Mouse (Mus musculus) c-Kit-positive CD71-positive TER-119-negative erythroid progenitor cells, embryonic 14.5 days (primary cell): ENCODE measurements around the gene Tnik.

ENCODE experiments used
- DNase-seq: peaks from one replicate; pipeline ENCODE4 v3.0.0-alpha.2; 2013; ENCODE audit warnings: low read depth

Tnik gene

GRCm38 (mm10) chr3:28264841-28265150 lies 1.8 kb downstream of the Tnik start:
- no peak for DNase-seq

DNA sequence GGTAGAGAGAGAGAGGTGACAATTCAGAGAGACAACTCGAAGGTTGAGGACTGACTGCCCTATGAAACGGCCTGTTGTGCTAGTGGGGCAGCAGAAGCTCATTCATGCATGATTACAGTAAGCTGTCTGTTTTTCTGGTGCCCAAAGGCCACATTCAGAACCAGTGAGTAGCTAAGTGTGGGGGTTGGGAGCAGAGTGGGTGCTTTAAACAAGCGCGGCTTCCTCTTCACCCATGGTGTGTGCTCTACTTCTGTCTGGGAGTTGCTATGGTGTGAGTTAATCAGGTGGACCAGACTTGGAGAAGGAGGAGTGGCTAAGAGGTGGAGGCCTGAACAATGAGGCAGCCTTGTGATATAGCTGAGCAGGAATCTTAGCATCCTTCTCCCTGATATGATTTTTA lies 2.2 kb downstream of the Tnik start:
- no peak for DNase-seq

GRCm38 (mm10) chr3:28265656-28266055 lies 2.6 kb downstream of the Tnik start:
- no peak for DNase-seq

DNA sequence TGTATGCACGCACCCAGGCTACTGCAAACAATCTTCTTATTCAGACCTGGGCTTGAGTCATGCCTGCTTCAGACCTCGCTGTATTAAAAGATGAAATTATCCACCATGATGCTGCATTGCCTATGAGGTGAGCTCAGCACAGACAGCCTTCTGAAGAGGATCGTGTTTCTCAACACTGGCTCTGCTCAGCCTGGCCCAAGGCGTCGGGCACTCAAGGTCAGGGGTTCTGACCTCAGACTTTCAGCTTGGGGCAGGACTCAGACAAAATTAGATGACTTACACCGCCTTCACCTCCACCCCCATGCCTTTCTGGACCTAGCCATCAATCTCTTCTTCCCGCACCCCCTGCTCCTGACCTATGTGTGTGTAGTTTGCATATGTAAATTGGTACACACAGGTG lies 4.2 kb downstream of the Tnik start:
- DNase-seq: no peak

GRCm38 (mm10) chr3:28269716-28270115 lies 6.7 kb downstream of the Tnik start:
- DNase-seq: no peak

DNA sequence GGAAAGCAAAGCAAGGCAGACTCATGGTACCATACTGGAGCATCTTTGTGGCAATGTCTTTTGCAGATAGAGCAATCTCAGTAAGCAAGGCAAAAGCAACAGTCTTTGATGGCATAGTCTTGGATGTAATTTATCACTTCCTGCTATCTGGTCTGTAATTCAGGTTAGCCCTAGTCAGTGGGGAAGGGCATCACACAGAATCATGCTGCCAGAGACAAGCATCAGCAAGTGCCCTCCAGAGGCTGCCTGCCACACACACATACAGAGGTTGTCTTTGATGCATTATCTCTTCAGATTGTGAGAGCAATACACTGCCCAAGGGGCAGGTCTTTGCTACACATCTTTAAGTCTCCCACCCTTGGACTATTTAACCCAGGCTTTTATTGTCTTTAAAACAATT lies 8.9 kb downstream of the Tnik start:
- DNase-seq: no peak

GRCm38 (mm10) chr3:28274763-28275162 lies 11.7 kb downstream of the Tnik start:
- no peak for DNase-seq

GRCm38 (mm10) chr3:28289693-28290092 lies 26.7 kb downstream of the Tnik start:
- DNase-seq: no peak

DNA sequence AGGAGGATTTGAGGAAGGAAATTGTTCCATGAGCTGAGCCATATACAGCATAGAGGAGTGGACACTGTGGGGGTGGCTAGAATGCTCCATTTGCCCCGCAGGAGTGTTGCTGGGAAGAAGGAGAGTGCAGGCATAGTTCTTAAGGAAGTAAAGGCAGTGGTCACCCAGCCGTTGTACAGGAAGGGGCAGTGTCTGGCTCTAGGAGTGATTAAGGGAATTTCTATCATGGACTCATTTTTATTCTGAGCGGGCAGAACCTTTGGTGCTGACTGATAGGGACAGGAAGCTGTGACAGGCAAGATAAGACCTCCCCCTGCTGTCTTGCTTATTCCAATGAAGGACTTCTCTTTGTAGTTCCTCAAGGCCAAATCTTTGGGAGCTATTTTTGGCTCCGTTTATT lies 38.4 kb downstream of the Tnik start:
- peak; percentile 27 for DNase-seq

DNA sequence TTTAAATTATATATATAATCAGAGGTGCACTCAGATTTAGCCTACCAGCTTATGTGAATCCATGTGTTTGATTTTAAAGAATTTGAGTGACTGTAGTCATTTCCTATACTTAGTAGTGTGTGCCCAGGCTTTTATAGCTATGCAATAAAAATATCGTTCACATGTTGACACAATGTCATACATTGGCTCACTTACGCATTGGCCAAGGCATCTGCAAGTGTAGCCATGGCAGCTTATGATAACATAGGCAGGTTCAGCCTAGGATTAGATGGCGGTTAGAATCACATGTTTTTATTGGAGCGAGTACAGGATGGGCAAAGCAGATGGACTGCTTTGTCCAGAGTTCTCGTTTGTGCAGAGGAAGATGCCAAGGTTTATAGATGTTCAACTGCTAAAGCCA lies 40.9 kb downstream of the Tnik start:
- no peak for DNase-seq

GRCm38 (mm10) chr3:28306852-28307251 lies 43.8 kb downstream of the Tnik start:
- no peak for DNase-seq

DNA sequence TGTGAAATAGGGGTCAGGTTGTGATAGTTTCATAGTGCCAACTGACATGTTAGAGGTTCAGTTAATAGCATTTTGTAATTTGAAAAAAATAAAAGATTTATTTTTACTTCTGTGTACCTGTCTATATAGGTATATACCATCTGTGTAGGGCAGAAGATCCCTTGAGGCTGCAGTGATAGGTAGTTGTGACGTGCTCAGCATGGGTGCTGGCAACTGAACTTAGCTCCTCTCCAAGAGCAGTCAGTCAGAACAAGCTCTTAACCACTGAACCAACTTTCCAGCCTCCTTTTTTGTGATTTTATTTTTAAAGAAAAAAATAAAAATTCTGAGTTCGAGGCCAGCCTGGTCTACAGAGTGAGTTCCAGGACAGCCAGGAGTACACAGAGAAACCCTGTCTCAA lies 51.4 kb downstream of the Tnik start:
- DNase-seq: no peak

DNA sequence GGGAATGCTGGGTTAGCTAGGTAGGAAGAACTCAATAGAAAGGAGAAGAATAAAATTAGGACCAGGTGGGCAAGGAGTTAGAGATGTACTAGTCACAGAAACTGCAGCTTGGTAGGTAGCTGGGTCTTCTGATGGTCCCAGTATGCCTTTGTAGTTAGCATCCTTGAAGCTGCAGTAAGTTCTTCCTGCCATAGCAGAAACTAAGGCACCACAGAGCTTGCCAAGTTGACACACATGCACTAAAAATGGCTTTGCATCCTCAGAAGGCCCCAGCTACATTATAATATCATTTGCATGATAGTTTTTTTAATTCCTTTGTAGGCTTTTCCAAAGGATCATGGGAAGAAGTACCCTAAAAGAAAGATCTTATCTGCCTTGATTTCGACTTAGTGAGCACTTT lies 54.3 kb downstream of the Tnik start:
- DNase-seq: no peak

DNA sequence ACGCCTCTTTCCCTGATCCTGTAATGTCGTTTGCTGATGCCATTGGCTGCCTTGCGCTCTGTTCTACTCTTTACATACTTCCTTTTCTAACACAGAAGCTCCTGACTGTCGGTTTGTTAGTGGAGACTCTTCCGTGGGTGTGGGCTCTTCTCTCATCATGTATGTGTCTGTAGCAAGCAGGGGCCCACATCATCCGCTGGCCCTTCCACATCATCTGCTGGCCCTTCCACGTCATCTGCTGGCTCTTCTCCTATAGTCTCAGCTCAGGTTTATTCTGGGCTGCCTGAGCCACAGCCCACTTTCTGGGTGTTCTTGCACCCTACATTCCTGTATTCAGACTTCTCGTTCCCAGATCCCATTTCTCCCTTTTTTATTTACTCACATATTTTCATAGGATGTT lies 58.6 kb downstream of the Tnik start:
- no peak for DNase-seq

GRCm38 (mm10) chr3:28325613-28326233 lies 62.7 kb downstream of the Tnik start:
- DNase-seq: no peak

- no peak for DNase-seq
Measured at GRCm38 (mm10) chr3:28332316-28332715, 69.3 kb downstream of the Tnik start.

DNA sequence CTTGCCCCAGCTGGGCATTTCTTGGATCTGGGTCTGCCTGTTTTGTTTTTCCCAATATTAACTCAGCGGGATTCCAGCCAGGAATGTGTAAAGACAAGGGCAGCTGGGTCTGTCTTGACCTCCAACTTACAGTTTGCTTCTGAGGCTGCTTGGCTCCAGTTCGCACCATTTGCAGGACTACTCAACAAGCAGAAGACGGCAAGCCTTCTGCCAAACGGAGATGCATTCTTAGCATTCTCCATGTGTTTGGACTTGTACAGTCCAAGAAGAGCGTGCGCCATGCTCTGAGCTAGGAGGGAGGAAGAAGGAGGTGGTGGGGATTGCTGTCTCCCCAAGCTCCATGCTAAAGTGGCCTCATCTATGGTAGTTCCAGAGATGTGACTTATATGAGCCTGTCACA lies 70.9 kb downstream of the Tnik start:
- no peak for DNase-seq

DNA sequence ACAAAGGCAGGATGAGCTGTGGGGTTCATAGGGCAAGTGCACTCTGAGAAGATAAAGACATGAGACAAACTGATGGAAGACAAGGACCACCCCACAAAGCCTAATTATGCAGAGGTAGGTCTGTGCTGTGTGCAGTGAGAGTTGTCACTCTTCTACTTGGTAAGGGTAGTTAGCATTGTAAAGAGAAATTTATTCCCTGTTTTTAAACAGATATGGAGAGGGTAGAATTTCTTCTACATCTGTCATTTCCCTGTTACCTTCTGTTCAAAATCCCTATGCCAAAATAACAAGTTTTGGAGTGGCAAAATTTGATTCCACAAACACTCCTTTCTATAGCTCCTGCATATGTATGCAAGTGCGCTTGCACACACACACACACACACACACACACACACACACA lies 71.5 kb downstream of the Tnik start:
- no peak for DNase-seq

GRCm38 (mm10) chr3:28340071-28340470 lies 77.1 kb downstream of the Tnik start:
- DNase-seq: no peak

DNA sequence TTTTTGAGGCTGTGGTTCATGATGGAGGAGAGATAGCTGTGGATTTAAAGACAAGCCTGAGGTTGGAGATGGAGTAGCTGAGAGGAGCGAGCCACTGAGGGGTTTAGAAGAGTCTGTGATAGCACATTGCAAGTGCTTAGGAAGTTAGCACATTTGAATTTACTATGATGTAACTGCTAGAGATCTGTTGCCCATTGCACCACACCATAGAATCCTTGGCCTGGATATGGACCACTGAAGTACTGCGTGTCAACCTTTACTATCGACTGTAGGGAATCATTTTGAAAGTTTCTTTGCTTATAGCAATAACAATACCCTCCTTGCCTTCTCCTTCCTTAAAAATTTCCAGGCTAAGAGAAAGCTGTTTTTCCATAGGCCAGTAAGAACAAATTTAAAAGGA lies 80.2 kb downstream of the Tnik start:
- DNase-seq: no peak

GRCm38 (mm10) chr3:28343661-28344060 lies 80.6 kb downstream of the Tnik start:
- DNase-seq: no peak

- no peak for DNase-seq
Measured at GRCm38 (mm10) chr3:28345446-28345845, 82.4 kb downstream of the Tnik start.

DNA sequence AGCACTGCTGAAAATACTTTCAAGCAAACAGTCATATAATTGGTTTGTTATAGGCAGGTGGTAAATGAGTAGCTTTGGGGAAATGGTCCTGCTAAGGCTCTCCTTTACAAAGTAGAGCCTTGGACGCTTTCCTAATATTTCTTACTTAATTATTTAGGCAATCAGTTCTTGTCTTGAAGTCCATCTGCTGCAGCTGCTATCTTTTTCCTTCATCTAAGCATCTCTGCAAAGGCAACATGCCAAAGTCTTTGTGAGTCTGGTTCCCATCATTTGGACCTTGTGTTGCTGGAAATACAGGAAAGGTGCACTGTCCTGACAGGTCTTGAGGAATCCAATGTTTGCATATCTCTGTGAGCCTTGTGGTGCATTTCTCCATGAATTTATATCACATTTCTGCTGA lies 82.9 kb downstream of the Tnik start:
- DNase-seq: no peak

DNA sequence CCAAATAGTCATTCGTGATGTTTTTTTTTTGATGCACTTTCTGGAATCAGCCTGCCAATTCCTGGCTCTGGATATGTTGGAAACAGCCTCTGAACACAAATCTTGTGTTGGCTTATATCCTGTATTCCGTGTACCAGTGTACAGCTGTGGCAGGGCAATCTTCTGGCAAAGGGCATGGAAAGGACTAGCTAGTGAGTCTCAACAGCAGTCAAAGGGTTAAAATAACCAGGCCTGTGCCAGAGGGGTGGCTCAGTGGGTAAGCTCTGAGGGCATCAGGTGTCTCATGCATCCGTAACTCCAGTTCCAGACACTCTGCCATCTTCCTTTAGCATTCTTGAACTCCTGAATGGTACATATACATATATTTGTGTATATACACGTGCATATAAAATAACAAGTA lies 83.5 kb downstream of the Tnik start:
- DNase-seq: no peak

- DNase-seq: no peak
Measured at GRCm38 (mm10) chr3:28348746-28349145, 85.7 kb downstream of the Tnik start.
